Mouse (Mus musculus): ENCODE results near the gene Ggt6. TPM values are rescaled to one million over a fixed set of nuclear protein-coding genes. Genes with fewer than 3 reads are reported as not detected.
A peak's percentile ranks its signal among the peaks of the same experiment; 100 is the strongest.

Gene Ggt6
- total RNA-seq, 1 experiment, result 0.98 TPM

DNA sequence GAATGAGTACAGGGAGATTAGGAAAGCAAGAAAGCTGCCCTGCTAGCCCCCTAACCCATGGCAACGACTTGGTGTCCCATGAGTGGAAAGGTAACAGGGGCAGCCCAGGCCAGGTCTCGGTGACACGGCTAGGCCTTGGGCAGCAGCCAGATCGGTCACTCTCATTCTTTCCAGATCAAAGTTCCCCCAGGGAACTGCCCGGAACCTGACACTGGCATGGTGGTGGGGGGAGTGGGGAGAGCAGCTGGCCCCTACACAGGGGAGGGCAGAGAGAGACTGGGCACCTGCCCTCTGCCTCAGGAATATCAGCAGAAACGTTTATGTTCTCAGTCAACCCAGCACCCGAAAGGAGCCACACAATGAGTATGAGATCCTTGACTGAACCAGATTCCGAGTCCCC is 17.1 kb upstream of the Ggt6 start:
- Histone ChIP-seq H3K4me3 (ENCODE audit: insufficient read depth in 1 of 2, low read depth in 1 of 2, low read length in 2 of 2, poor library complexity in 1 of 2, severe bottlenecking in 1 of 2) (no peak overlapping the region), H3K36me3 (ENCODE audit: control insufficient read depth, insufficient read depth, low read length, poor library complexity, severe bottlenecking) (no peaks in the 10 kb centered on the region), H3K9me3 (ENCODE audit: control insufficient read depth, insufficient read depth, low read depth, low read length) (no peaks in the 10 kb centered on the region), H3K27ac (ENCODE audit: insufficient read depth, low read depth, low read length, poor library complexity, severe bottlenecking) (no peak overlapping the region), H3K9ac (ENCODE audit: insufficient read depth, low read depth, low read length, poor library complexity, severe bottlenecking) (no peak overlapping the region), H3K4me1 (ENCODE audit: control insufficient read depth in 2 of 2, insufficient read depth in 2 of 2, low read length in 2 of 2, poor library complexity in 1 of 2) (peaks cover 8 to 26% of the 10 kb centered on the region in 2 experiments)
- DNase-seq (ENCODE audit: low read depth, low spot score), result no peak
- TF ChIP-seq CHD2 (IDR thresholded peaks at IDR 0.05; ENCODE audit: low read depth, low read length) (no peak), MAFK (IDR thresholded peaks at IDR 0.05; ENCODE audit: insufficient read depth, low read depth, low read length) (no peak), ZNF384 (IDR thresholded peaks at IDR 0.05; ENCODE audit: low read depth, low read length) (no peak), ZC3H11A (IDR thresholded peaks at IDR 0.05; ENCODE audit: borderline replicate concordance, low read depth, low read length) (no peak), HCFC1 (IDR thresholded peaks at IDR 0.05; ENCODE audit: borderline replicate concordance, insufficient read depth, low read length) (no peak)
- in situ Hi-C loops (cut with MboI; ENCODE audit: low sequenced_read_pairs in 2 of 2, unreplicated experiment in 2 of 2), result no loop called here

DNA sequence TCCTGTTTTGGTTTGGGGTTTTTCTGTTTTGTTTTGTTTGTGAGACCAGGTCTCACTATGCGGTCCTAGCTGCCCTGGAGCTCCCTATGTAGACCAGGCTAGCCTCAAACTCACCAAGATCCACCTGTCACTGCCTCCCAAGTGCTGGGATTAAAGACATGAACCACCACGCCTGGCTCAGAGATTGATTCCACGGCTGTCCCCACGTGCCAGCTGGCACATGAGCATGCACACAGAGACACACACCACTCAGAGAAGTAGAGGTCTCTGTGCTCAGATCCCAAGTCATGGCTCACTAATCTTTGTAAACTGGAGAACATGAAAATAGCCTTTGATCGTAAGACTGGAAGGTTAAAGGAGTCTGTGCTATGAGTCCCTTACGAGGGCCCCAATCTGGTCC is 16.3 kb upstream of the Ggt6 start:
- Histone ChIP-seq H3K9me3 (ENCODE audit: control insufficient read depth, insufficient read depth, low read depth, low read length) (no peaks in the 10 kb centered on the region), H3K36me3 (ENCODE audit: control insufficient read depth, insufficient read depth, low read length, poor library complexity, severe bottlenecking) (no peaks in the 10 kb centered on the region), H3K4me1 (ENCODE audit: control insufficient read depth in 2 of 2, insufficient read depth in 2 of 2, low read length in 2 of 2, poor library complexity in 1 of 2) (peaks cover 8 to 29% of the 10 kb centered on the region in 2 experiments), H3K4me3 (ENCODE audit: insufficient read depth in 1 of 2, low read depth in 1 of 2, low read length in 2 of 2, poor library complexity in 1 of 2, severe bottlenecking in 1 of 2) (no peak overlapping the region), H3K9ac (ENCODE audit: insufficient read depth, low read depth, low read length, poor library complexity, severe bottlenecking) (no peak overlapping the region), H3K27ac (ENCODE audit: insufficient read depth, low read depth, low read length, poor library complexity, severe bottlenecking) (no peak overlapping the region)
- in situ Hi-C loops (cut with MboI; ENCODE audit: low sequenced_read_pairs in 2 of 2, unreplicated experiment in 2 of 2), result no loop called here
- TF ChIP-seq CHD2 (IDR thresholded peaks at IDR 0.05; ENCODE audit: low read depth, low read length) (no peak), ZNF384 (IDR thresholded peaks at IDR 0.05; ENCODE audit: low read depth, low read length) (no peak), MAFK (IDR thresholded peaks at IDR 0.05; ENCODE audit: insufficient read depth, low read depth, low read length) (no peak), HCFC1 (IDR thresholded peaks at IDR 0.05; ENCODE audit: borderline replicate concordance, insufficient read depth, low read length) (no peak), ZC3H11A (IDR thresholded peaks at IDR 0.05; ENCODE audit: borderline replicate concordance, low read depth, low read length) (no peak)
- no peak for DNase-seq (ENCODE audit: low read depth, low spot score)

DNA sequence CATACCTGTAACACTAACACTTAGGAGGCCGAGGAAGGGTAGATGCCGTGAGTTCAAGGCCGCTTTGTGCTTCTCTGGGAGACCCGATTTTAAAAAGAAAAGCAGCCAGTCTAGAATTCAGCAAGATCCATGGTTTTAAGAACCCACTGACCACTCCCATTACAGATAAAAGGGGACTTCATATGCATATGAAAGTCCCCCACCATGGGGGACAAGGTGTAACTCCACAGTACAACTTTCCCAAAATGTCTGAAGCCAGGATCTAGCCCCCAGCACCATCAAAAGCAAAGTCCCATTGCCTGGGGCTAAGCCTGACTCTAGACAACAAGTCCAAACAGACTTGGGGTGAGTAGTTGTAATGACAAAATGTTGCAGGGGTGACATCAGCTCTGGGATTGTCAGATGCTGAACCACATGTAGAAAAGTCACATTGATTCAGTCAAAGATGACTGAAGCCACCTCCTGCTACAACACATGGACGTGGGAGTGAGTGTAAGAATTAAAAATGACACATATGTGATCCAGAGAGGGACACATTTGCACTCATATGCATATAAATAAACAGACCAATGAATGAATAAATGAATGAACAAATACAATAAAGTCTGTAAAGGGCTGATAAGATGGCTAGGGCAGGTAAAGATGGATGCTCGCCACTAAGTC is 14.7 kb upstream of the Ggt6 start:
- Histone ChIP-seq H3K4me3 (ENCODE audit: insufficient read depth in 1 of 2, low read depth in 1 of 2, low read length in 2 of 2, poor library complexity in 1 of 2, severe bottlenecking in 1 of 2) (no peak overlapping the region), H3K4me1 (ENCODE audit: control insufficient read depth in 2 of 2, insufficient read depth in 2 of 2, low read length in 2 of 2, poor library complexity in 1 of 2) (peaks cover 8 to 33% of the 10 kb centered on the region in 2 experiments), H3K27ac (ENCODE audit: insufficient read depth, low read depth, low read length, poor library complexity, severe bottlenecking) (peak overlapping the region; percentile 55; the same call in 1 of the 2 replicates), H3K9ac (ENCODE audit: insufficient read depth, low read depth, low read length, poor library complexity, severe bottlenecking) (no peak overlapping the region), H3K9me3 (ENCODE audit: control insufficient read depth, insufficient read depth, low read depth, low read length) (no peaks in the 10 kb centered on the region), H3K36me3 (ENCODE audit: control insufficient read depth, insufficient read depth, low read length, poor library complexity, severe bottlenecking) (no peaks in the 10 kb centered on the region)
- in situ Hi-C loops (cut with MboI; ENCODE audit: low sequenced_read_pairs in 2 of 2, unreplicated experiment in 2 of 2), result no loop called here
- TF ChIP-seq HCFC1 (IDR thresholded peaks at IDR 0.05; ENCODE audit: borderline replicate concordance, insufficient read depth, low read length) (no peak), CHD2 (IDR thresholded peaks at IDR 0.05; ENCODE audit: low read depth, low read length) (no peak; the same call in 1 of the 2 replicates), ZC3H11A (IDR thresholded peaks at IDR 0.05; ENCODE audit: borderline replicate concordance, low read depth, low read length) (no peak), ZNF384 (IDR thresholded peaks at IDR 0.05; ENCODE audit: low read depth, low read length) (no peak), MAFK (IDR thresholded peaks at IDR 0.05; ENCODE audit: insufficient read depth, low read depth, low read length) (no peak)
- DNase-seq (ENCODE audit: low read depth, low spot score), result peak; percentile 92

DNA sequence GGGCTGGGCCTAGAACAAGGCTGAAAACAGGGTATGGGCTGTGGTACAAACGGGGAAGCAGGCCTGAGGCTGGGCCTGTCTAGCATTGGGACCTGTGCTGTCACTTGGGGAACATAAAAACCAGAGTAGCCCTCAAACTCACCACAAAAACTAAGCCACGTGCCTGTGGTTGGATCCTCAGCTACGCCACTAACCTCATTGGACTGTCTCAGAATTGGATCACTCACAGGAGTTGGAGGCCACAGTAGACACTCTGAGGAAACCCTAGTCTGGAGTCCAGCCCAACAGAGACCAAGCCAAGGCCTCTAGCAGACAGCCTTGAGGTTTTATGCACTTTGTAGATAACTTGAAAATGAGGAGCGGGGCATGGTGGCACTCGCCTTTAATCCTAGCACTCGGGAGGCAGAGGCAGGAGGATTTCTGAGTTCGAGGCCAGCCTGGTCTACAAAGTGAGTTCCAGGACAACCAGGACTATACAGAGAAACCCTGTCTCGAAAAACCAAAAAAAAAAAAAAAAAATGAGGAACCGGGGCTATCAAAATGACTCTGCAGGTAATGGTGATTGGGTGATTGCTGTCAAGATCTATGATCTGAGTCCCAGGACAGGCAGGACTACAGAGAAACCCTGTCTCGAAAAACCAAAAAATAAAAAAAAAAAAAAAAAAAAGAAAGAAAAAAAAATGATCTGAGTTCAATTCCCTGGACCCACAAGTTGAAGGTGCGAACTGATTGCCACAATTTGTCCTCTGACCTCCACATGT is 13.6 kb upstream of the Ggt6 start:
- DNase-seq (ENCODE audit: low read depth, low spot score), result no peak
- in situ Hi-C loops (cut with MboI; ENCODE audit: low sequenced_read_pairs in 2 of 2, unreplicated experiment in 2 of 2), result no loop called here

More for the DNA sequence above, 13.6 kb upstream of the Ggt6 start:
- Histone ChIP-seq H3K9ac (ENCODE audit: insufficient read depth, low read depth, low read length, poor library complexity, severe bottlenecking) (no peak overlapping the region), H3K36me3 (ENCODE audit: control insufficient read depth, insufficient read depth, low read length, poor library complexity, severe bottlenecking) (no peaks in the 10 kb centered on the region), H3K4me3 (ENCODE audit: insufficient read depth in 1 of 2, low read depth in 1 of 2, low read length in 2 of 2, poor library complexity in 1 of 2, severe bottlenecking in 1 of 2) (no peak overlapping the region), H3K4me1 (ENCODE audit: control insufficient read depth in 2 of 2, insufficient read depth in 2 of 2, low read length in 2 of 2, poor library complexity in 1 of 2) (peaks cover 8 to 31% of the 10 kb centered on the region in 2 experiments), H3K9me3 (ENCODE audit: control insufficient read depth, insufficient read depth, low read depth, low read length) (no peaks in the 10 kb centered on the region), H3K27ac (ENCODE audit: insufficient read depth, low read depth, low read length, poor library complexity, severe bottlenecking) (no peak overlapping the region)
- TF ChIP-seq CHD2 (IDR thresholded peaks at IDR 0.05; ENCODE audit: low read depth, low read length) (no peak), ZC3H11A (IDR thresholded peaks at IDR 0.05; ENCODE audit: borderline replicate concordance, low read depth, low read length) (no peak), MAFK (IDR thresholded peaks at IDR 0.05; ENCODE audit: insufficient read depth, low read depth, low read length) (no peak), ZNF384 (IDR thresholded peaks at IDR 0.05; ENCODE audit: low read depth, low read length) (peak; percentile 32; the same call in 1 of the 2 replicates), HCFC1 (IDR thresholded peaks at IDR 0.05; ENCODE audit: borderline replicate concordance, insufficient read depth, low read length) (no peak)
